Mouse (Mus musculus): ENCODE results near the gene Gpbp1l1.

DNA sequence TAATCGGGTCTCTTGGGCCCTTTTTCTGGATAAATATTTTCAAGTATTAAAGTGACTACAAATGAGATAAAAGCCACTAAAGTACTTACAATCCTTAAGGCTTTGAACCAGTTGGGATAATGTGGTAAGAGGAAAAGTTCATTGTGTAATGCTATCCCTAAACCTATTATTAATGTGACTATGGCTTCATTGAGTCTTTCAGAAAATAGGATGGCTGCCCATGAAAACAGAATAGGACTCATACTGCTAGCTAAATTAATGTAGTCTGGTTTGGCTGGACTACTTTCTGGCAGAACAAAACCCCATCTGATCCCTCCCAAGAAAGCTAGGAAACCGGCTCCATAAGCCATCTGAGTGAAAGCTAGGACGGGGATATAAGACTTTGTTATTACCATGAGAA lies 4.4 kb upstream of the Gpbp1l1 start:
- TF ChIP-seq EP300 (IDR thresholded peaks at IDR 0.05; ENCODE audit: low read depth) (no peak), CTCF (IDR thresholded peaks at IDR 0.05; ENCODE audit: low read depth) (no peak)
